Mouse (Mus musculus): Measurements from ENCODE around the gene Fa2h.

The Fa2h gene

GRCm38 (mm10) chr8:111393391-111394363 is at the start of gene Fa2h:
TSS of gene Fa2h (minus strand) at chr8:111393824.
- peak; percentile 9 for DNase-seq (ENCODE audit: low read depth)

GRCm38 (mm10) chr8:111439189-111439588 is 45.6 kb upstream of the Fa2h start:
- DNase-seq (ENCODE audit: low read depth): peak; percentile 94

GRCm38 (mm10) chr8:111435071-111435828 is 41.6 kb upstream of the Fa2h start:
- DNase-seq (ENCODE audit: low read depth): no peak

DNA sequence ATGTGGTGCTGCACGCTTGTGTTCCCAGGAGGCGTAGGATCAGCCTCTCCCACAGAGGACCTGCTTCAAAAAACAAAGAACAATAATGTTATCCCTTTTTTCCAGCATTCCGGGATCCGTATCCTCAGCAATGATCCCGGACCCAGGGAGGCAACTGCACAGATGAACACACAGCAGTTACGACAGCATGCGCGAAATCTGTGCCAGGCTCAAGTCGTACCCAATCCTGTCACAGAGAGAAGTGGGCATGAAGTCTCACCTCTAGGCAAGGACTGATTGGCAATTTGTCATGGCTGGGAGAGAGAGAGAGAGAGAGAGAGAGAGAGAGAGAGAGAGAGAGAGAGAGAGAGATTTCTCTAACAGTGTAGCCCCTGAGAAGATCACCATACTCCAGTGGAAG is 31.0 kb upstream of the Fa2h start:
- no peak for DNase-seq (ENCODE audit: low read depth)

DNA sequence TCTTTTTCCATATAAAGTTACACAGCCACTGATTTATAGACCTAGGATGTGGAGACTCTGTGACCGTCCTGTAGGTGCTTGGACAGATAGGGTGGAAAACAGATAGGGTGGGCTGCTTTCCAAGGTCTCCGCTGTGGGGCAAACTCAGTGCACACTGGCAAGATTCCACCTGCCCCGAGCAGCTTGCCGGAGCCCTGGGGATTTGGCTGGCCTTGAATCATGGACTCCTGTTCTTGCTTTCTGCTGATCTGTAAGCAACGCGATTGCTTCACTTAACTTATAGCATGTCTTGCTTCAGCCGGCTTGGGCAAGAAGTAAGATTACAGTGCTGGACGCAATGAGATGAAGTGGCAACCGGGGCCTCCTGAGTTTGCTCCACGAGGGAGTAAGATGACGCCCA is 30.6 kb upstream of the Fa2h start:
- peak; percentile 52 for DNase-seq (ENCODE audit: low read depth)

DNA sequence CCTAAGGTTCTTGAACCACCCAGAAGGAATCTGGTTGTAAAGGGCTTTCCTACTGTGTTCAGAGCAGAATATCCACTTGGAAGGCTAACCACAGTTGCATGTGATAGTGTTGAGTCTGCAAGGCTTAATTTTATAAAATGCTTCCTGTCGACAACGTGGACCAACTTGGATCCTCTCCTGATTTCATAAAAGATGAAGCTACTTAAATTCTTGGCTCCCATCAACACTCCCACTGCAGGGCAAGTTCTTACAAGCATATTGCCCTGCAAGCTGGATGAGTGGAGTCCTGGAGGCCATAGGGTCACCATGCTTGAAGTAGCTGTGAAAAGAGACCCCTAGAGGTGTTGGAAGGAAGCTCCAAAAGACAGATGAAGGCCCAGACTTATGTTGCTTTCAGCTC is 29.0 kb upstream of the Fa2h start:
- DNase-seq (ENCODE audit: low read depth): peak; percentile 31

DNA sequence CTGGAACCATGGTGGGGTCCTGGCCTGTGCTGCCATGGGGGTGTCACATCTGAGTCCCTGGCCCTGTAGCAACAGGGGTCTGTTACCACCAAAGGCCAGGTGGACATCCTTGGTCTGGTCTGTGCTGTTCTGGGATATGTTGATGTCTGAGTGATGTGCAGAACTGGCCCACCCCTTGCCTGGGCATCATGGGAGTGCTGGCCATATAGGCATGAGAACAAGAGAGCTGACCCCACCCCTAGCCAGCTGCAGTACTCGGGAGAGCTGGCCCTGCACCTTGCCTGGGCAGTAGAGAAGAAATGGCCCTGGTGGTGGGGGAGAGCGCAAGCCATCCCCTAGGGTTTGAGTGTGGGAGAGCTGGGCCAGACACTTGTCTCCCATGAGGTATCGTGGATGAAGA is 25.5 kb upstream of the Fa2h start:
- DNase-seq (ENCODE audit: low read depth): no peak

DNA sequence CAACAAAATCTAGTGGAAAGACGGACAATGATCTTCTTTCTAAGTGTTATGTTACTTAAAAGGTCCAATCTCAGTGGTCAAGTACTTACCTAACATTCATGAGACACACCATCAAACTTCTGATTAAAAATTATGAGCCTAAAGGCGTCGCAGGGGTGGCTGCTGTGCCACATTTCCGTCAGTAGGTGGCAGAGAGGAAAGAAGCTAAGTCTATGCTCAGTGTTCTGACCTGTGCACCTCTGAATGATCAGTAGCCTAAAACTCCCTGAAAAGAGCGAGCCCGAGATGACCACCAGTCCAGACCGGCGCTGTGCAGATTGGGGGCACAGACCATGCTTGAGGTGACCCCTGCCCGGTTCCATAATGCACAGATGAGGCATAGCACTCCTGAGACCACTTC is 25.0 kb upstream of the Fa2h start:
- DNase-seq (ENCODE audit: low read depth): peak; percentile 68

- DNase-seq (ENCODE audit: low read depth): no peak
Observed at GRCm38 (mm10) chr8:111417222-111417621, 23.6 kb upstream of the Fa2h start.

GRCm38 (mm10) chr8:111403391-111403790 is 9.8 kb upstream of the Fa2h start:
- peak; percentile 45 for DNase-seq (ENCODE audit: low read depth)

DNA sequence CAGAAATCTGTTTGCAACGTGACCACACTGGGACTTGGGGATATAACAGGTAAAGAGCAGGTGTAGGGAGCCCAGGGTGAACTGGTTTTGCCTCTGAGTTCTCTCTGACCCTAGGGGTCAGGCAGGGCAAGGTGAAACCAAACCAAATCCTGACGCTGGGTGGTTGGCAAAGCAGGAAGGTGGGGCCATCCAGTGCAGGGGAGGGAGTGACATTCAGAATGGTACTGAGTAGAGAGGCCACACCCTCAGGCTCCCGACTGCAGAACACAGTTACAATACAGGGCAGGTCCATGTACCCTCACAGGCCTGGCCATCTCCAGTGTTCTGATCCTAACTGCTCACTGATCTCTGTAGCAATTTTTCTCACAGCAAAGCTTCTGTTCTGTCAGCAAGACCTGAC is 2.4 kb downstream of the Fa2h start:
- DNase-seq (ENCODE audit: low read depth): no peak

DNA sequence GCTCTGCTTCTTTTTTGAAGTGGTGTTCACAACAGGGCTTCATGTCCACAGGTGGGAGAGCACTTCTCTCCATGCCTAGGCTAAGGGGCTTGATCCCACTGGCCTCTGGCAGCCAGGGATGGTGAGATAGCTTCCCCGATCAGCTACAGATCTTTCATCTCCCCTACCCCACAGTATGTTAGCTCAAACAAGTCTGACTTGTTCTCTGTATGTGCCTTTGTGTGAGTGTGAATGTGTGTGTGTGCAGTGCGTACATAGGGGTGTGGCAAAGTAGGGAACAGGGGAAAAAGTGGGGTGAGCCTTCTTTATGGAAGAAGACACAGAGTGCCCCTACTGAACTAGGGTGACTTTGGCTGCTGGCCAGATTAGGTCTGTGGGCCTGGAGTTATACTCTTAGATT is 2.8 kb downstream of the Fa2h start:
- DNase-seq (ENCODE audit: low read depth): no peak

- peak; percentile 57 for DNase-seq (ENCODE audit: low read depth)
Observed at GRCm38 (mm10) chr8:111389581-111389980, 4.0 kb downstream of the Fa2h start.

DNA sequence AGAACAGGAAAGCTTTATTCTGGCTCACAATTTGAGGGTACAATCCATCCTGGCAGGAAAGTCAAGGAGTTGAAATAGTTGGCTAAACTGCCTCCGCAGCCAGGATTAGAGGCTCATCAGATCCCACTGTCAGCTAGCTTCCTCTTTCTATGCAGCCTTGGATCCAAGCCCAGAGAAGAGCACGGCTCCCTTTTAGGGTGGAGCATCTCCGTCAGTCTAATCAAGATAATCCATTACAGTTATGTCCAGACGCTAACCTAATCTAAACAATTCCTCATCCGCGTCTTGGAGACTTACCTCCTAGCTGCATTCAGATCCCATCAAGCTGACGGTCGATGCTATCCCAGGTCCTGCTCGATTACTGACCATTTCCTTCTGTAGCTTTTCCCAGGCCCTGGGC is 7.7 kb downstream of the Fa2h start:
- DNase-seq (ENCODE audit: low read depth): no peak

- no peak for DNase-seq (ENCODE audit: low read depth)
Observed at GRCm38 (mm10) chr8:111384628-111385027, 9.0 kb downstream of the Fa2h start.

DNA sequence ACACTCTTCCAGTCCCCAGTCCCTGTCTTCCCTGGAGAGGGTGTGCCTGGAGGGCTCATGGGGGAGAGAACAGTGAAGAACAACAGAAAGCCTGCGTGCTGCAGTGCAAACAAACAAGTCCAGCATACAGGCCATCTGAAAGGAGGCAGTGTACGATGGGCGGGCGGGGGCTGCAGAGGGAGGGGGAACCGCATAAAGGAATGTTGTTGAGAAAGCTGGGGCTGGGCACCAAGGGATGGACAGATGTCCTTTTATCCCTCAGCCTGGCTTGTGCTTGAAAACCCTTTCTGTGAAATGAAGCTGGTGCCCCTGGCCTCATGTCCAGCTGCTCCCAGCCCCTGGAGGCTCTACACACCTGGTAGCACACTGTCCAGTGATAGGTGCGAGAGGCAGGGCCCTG is 18.4 kb downstream of the Fa2h start:
- DNase-seq (ENCODE audit: low read depth): no peak

DNA sequence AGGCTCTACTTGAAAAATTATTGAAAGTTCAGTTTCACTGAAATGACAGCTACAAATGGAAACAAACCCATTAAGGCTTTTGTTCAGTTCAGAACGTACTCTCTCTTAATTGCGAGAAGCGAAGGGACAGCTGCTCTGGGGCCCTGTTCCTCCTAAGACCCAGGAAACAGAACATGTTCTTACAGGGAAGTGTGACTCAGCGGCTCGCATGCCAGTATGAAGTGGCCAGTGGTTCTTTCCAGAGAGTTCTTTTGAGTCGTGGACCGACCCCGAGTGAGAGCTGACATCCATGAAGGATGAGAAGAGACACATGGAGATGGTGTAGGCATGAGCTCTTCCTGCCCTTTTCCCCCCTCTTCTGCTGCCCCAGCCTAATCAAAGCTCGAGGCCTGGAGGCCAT is 23.9 kb downstream of the Fa2h start:
- peak; percentile 43 for DNase-seq (ENCODE audit: low read depth)

DNA sequence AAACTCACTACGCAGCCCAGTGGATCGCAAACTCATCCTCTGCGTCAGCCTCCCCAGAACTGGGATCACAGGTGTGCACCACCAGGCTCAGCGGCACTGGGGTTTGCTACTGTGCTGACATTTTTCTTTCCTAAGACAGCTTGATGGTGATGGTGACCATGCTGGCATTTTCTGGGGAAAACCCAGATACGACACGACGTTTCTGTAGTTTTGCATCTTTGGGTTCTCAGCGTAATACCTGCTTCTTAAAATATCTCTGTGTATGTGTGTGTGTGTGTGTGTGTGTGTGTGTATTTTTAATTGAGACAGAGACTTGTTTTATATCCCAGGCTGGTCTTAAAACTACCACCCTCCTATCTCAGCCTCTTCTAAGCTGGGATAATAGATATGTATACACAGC is 26.3 kb downstream of the Fa2h start:
- no peak for DNase-seq (ENCODE audit: low read depth)

- no peak for DNase-seq (ENCODE audit: low read depth)
Observed at GRCm38 (mm10) chr8:111366610-111367234, 26.9 kb downstream of the Fa2h start.

DNA sequence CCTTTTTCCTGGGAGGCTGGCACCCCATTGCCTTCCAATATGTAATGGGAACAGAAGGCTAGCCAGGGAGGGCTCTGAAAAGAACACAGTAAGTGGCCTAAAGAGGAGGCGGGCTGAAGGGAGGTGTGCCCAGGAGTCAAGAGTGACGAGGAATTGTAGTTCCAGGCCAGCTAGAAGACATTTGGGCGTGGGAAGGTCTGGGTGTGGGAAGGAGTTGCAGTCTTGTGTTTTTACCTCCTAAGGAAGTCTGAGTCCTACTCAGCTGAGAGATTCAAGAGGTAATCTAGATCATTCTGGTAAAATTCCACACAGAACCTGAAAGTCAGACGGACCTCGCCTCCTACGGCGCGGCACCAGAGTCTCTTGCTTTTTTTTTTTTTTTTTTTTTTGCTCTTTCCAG is 30.1 kb downstream of the Fa2h start:
- DNase-seq (ENCODE audit: low read depth): no peak

DNA sequence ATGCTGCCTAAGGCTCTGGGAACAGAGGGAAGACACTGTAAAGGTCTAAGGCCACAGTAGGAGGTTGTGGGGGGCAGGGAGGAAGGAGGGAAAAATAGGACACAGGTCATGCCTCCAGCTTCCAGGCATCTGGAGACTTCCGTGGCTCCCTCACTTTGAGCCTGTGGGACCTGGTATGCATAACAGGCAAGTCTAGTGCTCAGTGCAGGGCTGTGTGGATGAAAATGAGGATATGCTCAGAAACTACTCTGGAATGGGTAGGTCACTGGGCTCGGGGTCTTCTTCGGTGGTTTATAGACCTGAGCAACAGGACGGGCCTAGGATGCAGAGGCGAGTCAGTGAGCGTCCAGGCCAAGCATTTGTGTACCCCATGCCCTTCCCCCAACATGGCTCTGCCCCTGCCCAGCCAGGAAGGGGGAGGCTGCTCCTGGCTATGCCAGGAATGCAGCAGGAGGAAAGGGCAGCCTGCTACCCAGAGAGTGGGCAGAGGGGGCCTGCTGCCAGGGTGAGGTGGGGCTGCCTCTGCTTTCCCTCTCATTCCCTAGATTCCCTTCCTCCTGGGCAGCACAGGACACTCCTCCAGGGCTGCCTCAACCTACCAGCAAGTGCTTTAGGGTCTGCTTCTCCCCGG is 32.9 kb downstream of the Fa2h start:
- DNase-seq (ENCODE audit: low read depth): peak; percentile 17

- DNase-seq (ENCODE audit: low read depth): peak; percentile 49
Observed at GRCm38 (mm10) chr8:111359936-111360335, 33.7 kb downstream of the Fa2h start.
